Mouse (Mus musculus): ENCODE results near the gene Cmss1. TPM values are rescaled to one million over a fixed set of nuclear protein-coding genes. Genes with fewer than 3 reads are reported as not detected.

Gene Cmss1
- polyA plus RNA-seq, 1 experiment from 2014 or later: 56.1 TPM

DNA sequence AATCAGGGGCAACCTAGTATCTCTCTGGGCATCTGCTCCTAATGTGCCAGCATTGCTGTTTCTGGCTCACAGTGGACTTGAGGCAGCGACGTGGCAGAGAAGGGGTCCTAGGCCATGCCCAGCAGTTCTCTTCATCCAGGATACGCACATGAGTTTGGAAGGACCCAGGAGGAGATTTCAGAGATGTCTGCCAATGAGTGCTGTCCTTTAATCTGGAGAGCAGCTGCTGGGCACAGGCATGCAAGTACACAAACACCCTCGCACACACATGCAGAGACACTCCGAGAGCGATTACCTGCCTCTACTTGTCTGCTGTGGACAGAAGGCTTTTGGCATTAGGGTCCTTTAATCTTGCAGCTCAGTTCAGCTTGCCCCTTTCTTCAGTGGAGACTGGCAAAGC, 253.9 kb downstream of the Cmss1 start, which contains the start of gene Filip1l:
TSS of gene Filip1l (plus strand) at position 343 of the 400 bp plus-strand sequence.
- no peaks in the 10 kb centered on the region for H3K27me3 ChIP-seq
- H3K4me2 ChIP-seq (replicated peaks): no peak within 1 kb of the TSS
- 71% methylated on average over 6 of the region's 6 CpGs for WGBS
- no peak within 1 kb of the TSS for H3K9ac ChIP-seq
- H3K27ac ChIP-seq: no peak within 1 kb of the TSS; the same call in 1 of the 2 replicates
- no peaks in the 10 kb centered on the region for H3K36me3 ChIP-seq
- H3K4me1 ChIP-seq: peaks cover 25% of the 10 kb centered on the region; the same call in 1 of the 2 replicates
- no peaks in the 10 kb centered on the region for H3K9me3 ChIP-seq
- H3K4me3 ChIP-seq: no peak within 1 kb of the TSS
- no peak for ATAC-seq (ENCODE audit: insufficient number of reproducible peaks, insufficient read depth, low FRiP score, low TSS enrichment)

DNA sequence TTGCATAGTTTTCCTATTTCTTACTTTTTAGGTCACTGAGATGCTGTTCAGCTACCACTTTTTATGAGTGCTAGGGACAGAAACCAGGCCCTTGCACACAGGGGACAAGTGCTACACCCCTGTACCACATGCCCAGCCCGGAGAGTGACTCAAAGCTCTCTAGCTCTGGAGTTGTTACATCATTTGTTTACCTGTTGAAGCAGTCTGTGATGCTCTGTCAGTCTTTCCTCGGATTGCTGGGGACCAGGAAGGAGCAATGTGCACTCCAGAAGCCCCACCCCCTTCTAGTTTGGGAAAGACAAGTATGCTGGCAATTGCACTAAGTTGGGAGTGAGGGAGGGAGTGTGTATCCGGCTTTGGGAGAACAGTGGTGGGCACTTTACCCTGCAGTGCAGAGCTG, 257.0 kb downstream of the Cmss1 start:
- Histone ChIP-seq H3K27me3 (no peaks in the 10 kb centered on the region), H3K4me2 (replicated peaks) (no peak overlapping the region), H3K27ac (no peak overlapping the region), H3K9ac (no peak overlapping the region), H3K4me3 (no peak overlapping the region), H3K9me3 (no peaks in the 10 kb centered on the region), H3K4me1 (peaks cover 18% of the 10 kb centered on the region; the same call in 1 of the 2 replicates), H3K36me3 (no peaks in the 10 kb centered on the region)
- no peak for ATAC-seq (ENCODE audit: insufficient number of reproducible peaks, insufficient read depth, low FRiP score, low TSS enrichment)
- 38% methylated on average over 3 of the region's 3 CpGs for WGBS

GRCm38 (mm10) chr16:57349039-57349438, 257.6 kb downstream of the Cmss1 start:
- no peak overlapping the region for H3K4me2 ChIP-seq (replicated peaks)
- no peak overlapping the region for H3K4me3 ChIP-seq
- H3K27me3 ChIP-seq: no peaks in the 10 kb centered on the region
- no peak for ATAC-seq (ENCODE audit: insufficient number of reproducible peaks, insufficient read depth, low FRiP score, low TSS enrichment)
- H3K9me3 ChIP-seq: no peaks in the 10 kb centered on the region
- no peak overlapping the region for H3K9ac ChIP-seq
- H3K36me3 ChIP-seq: no peaks in the 10 kb centered on the region
- H3K27ac ChIP-seq: no peak overlapping the region
- H3K4me1 ChIP-seq: peaks cover 17% of the 10 kb centered on the region; the same call in 1 of the 2 replicates
- WGBS: 74% methylated on average over 3 of the region's 3 CpGs

GRCm38 (mm10) chr16:57346258-57346657, 260.4 kb downstream of the Cmss1 start:
- Histone ChIP-seq H3K4me2 (replicated peaks) (no peak overlapping the region), H3K4me1 (no peaks in the 10 kb centered on the region), H3K4me3 (no peak overlapping the region), H3K9ac (no peak overlapping the region), H3K27ac (no peak overlapping the region), H3K9me3 (no peaks in the 10 kb centered on the region), H3K36me3 (no peaks in the 10 kb centered on the region), H3K27me3 (no peaks in the 10 kb centered on the region)
- WGBS: 83% methylated on average over 3 of the region's 3 CpGs
- no peak for ATAC-seq (ENCODE audit: insufficient number of reproducible peaks, insufficient read depth, low FRiP score, low TSS enrichment)

DNA sequence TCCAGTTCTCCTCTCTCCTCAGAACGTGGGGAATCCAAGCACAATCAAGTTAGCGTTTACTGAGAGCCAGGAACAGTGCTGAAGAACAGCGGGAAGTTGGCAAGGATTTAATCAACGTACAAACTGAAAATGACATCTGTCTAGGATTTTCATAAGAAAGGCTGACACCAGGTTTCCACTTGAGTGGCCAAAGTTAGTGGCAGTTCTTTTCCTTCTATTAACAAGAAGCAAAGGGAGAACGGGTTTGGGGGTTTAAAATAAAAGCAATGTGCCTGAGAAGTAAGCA, 266.1 kb downstream of the Cmss1 start:
- ATAC-seq (ENCODE audit: insufficient number of reproducible peaks, insufficient read depth, low FRiP score, low TSS enrichment): 0 out of 2 replicates have a peak, but pooled peaks have one; percentile 28
- Histone ChIP-seq H3K4me3 (no peak overlapping the region), H3K4me2 (replicated peaks) (no peak overlapping the region), H3K4me1 (peaks cover 28% of the 10 kb centered on the region), H3K27ac (peak overlapping the region; percentile 24), H3K9ac (no peak overlapping the region), H3K9me3 (no peaks in the 10 kb centered on the region), H3K36me3 (no peaks in the 10 kb centered on the region), H3K27me3 (no peaks in the 10 kb centered on the region)
- 55% methylated on average over 5 of the region's 5 CpGs for WGBS

- 0 out of 2 replicates have a peak, but pooled peaks have one; percentile 67 for ATAC-seq (ENCODE audit: insufficient number of reproducible peaks, insufficient read depth, low FRiP score, low TSS enrichment)
- H3K27me3 ChIP-seq: no peaks in the 10 kb centered on the region
- WGBS: 73% methylated on average over 8 of the region's 8 CpGs
- peak overlapping the region; percentile 24 for H3K27ac ChIP-seq
- no peaks in the 10 kb centered on the region for H3K36me3 ChIP-seq
- H3K4me2 ChIP-seq (replicated peaks): no peak overlapping the region
- peaks cover 28% of the 10 kb centered on the region for H3K4me1 ChIP-seq
- no peak overlapping the region for H3K9ac ChIP-seq
- H3K4me3 ChIP-seq: no peak overlapping the region
- no peaks in the 10 kb centered on the region for H3K9me3 ChIP-seq
Observed at GRCm38 (mm10) chr16:57339765-57340612, 266.7 kb downstream of the Cmss1 start.

DNA sequence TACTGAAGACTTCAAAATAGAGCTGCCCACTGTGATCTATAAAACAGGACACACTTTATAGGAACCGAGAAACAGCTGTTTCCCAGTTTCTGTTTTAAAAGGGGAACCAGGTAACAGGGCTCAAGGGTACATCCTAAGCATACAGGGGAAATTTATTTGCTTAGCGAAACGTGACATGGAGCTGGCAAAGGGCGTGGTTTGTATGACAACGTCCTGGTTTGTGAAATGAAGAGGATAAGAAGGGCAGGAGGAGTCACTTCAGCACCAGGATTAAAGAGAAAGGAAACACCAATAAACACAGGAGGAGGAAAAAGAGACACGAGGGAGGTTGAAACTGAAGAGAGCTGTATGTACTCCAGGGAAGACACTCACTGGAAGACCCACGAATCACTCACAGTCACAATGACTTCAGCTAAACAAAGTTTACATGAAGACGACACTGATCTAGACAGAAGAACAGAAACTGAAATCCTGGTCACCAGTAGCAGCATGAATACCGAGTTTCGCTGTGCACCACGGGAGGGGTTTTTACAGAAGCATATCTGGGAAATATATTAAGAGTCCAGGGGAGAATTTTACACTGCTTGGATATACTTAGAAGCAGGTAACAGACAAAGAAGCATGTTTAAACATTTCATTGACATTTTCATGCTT, 269.8 kb downstream of the Cmss1 start:
- no peaks in the 10 kb centered on the region for H3K9me3 ChIP-seq
- no peak overlapping the region for H3K27ac ChIP-seq

DNA sequence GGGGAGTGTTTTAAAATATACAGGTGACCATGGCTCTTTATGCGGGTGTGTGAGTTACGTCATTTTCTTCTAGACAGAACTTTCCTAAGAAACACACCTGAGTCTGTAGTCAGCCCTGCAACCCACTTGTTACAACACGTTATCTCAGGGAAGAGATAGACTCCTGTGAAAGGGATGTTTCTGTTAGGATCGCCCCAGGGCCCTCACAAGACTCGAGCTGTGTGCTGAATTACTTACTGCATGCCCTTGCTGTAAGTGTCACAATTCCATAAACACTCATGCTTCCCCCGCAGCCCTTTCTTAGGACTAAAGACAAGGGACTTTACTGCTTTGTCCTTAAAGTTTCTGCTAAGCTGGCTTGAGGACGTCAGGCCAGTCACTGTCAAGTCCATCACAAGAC, 274.4 kb downstream of the Cmss1 start:
- no peaks in the 10 kb centered on the region for H3K36me3 ChIP-seq
- no peak overlapping the region for H3K9ac ChIP-seq
- H3K27ac ChIP-seq: no peak overlapping the region
- no peaks in the 10 kb centered on the region for H3K4me1 ChIP-seq
- 0 out of 2 replicates have a peak, but pooled peaks have one; percentile 47 for ATAC-seq (ENCODE audit: insufficient number of reproducible peaks, insufficient read depth, low FRiP score, low TSS enrichment)
- no peak overlapping the region for H3K4me3 ChIP-seq
- 70% methylated on average over 7 of the region's 7 CpGs for WGBS
- no peaks in the 10 kb centered on the region for H3K9me3 ChIP-seq
- no peaks in the 10 kb centered on the region for H3K27me3 ChIP-seq
- no peak overlapping the region for H3K4me2 ChIP-seq (replicated peaks)

More for the DNA sequence above, 269.8 kb downstream of the Cmss1 start:
- H3K36me3 ChIP-seq: no peaks in the 10 kb centered on the region
- no peak overlapping the region for H3K4me3 ChIP-seq
- H3K27me3 ChIP-seq: no peaks in the 10 kb centered on the region
- H3K4me1 ChIP-seq: peaks cover 28% of the 10 kb centered on the region
- no peak overlapping the region for H3K4me2 ChIP-seq (replicated peaks)
- ATAC-seq (ENCODE audit: insufficient number of reproducible peaks, insufficient read depth, low FRiP score, low TSS enrichment): no peak
- WGBS: 71% methylated on average over 11 of the region's 11 CpGs
- no peak overlapping the region for H3K9ac ChIP-seq

DNA sequence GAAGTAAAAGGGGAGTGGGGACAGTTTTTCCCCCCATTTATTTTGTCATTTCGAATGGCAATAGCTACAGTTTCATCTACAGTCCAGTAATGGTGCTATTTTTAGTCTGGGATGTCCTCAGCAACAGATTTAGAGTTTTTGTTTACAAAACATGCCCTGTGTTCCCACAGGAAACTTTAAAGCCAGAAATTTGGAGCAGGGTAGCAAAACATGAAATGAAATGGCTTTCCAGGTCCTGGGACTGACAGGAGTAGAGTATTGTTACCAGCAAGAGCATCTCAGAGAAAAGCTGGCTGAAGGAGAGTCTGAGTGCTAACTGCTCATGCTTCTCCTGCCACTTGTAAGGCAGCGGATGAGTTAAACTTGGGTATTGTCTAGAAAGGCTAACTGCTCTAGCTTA, 276.6 kb downstream of the Cmss1 start:
- Histone ChIP-seq H3K9ac (no peak overlapping the region), H3K27me3 (no peaks in the 10 kb centered on the region), H3K9me3 (no peaks in the 10 kb centered on the region), H3K4me3 (no peak overlapping the region), H3K4me2 (replicated peaks) (no peak overlapping the region), H3K4me1 (no peaks in the 10 kb centered on the region), H3K36me3 (no peaks in the 10 kb centered on the region), H3K27ac (no peak overlapping the region)
- no peak for ATAC-seq (ENCODE audit: insufficient number of reproducible peaks, insufficient read depth, low FRiP score, low TSS enrichment)
- 78% methylated on average over 2 of the region's 2 CpGs for WGBS

DNA sequence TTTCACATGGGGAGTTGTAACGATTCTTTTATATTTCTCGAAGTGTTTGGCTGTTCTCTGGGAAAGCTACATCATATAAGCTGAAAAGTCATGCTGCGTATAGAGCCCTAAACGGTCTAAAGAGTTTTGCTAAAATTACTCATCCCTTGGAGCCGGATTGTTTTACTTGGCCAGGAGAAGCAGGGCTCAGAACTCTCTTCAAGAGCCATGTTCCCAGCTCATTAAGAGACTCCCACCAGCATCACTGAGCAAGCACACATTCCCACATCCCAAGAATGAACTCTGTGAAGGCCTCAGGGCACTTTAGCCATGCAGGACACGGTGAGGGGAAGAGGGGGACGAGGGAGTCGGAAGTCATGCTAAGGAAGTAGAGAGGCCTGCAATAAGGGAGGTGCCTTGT, 277.6 kb downstream of the Cmss1 start:
- H3K4me1 ChIP-seq: no peaks in the 10 kb centered on the region
- no peak overlapping the region for H3K27ac ChIP-seq
- H3K27me3 ChIP-seq: no peaks in the 10 kb centered on the region
- WGBS: 60% methylated on average over 8 of the region's 8 CpGs
- H3K9me3 ChIP-seq: no peaks in the 10 kb centered on the region
- H3K4me2 ChIP-seq (replicated peaks): no peak overlapping the region
- ATAC-seq (ENCODE audit: insufficient number of reproducible peaks, insufficient read depth, low FRiP score, low TSS enrichment): no peak
- H3K4me3 ChIP-seq: no peak overlapping the region
- H3K9ac ChIP-seq: no peak overlapping the region
- no peaks in the 10 kb centered on the region for H3K36me3 ChIP-seq

- Histone ChIP-seq H3K4me3 (no peak overlapping the region), H3K4me1 (no peaks in the 10 kb centered on the region), H3K9me3 (no peaks in the 10 kb centered on the region), H3K27ac (no peak overlapping the region), H3K36me3 (no peaks in the 10 kb centered on the region), H3K9ac (no peak overlapping the region), H3K4me2 (replicated peaks) (no peak overlapping the region), H3K27me3 (no peaks in the 10 kb centered on the region)
- 47% methylated on average over 7 of the region's 7 CpGs for WGBS
- ATAC-seq (ENCODE audit: insufficient number of reproducible peaks, insufficient read depth, low FRiP score, low TSS enrichment): no peak
Observed at GRCm38 (mm10) chr16:57326996-57327395, 279.7 kb downstream of the Cmss1 start.
